Mouse (Mus musculus) lung, postnatal 4 days (tissue): ENCODE data around the gene Pdlim3.
"Not testable (repeated sequence)": the region's sequence is repeated elsewhere in the genome, so short reads cannot be mapped to it uniquely, and the experiment has no call there.

Experiments
- DNase-seq, 2 experiments: peaks; one replicate each; pipeline ENCODE4 v3.0.0; 2021

Pdlim3 gene

GRCm38 (mm10) chr8:45885202-45885685 lies at the start of gene Pdlim3:
Gene Pdlim3, plus strand, starts transcription at chr8:45885461.
- peak; percentile 67 to 73 for DNase-seq

- no peak for DNase-seq
Measured at GRCm38 (mm10) chr8:45843306-45843705, 42.0 kb upstream of the Pdlim3 start.

- peak; percentile 56 to 79 for DNase-seq
Measured at GRCm38 (mm10) chr8:45844097-45844885, 41.0 kb upstream of the Pdlim3 start.

- peak in 1 of 2 experiments; percentile 27 for DNase-seq
Measured at GRCm38 (mm10) chr8:45844911-45845481, 40.3 kb upstream of the Pdlim3 start.

- no peak for DNase-seq
Measured at GRCm38 (mm10) chr8:45845906-45846305, 39.4 kb upstream of the Pdlim3 start.

- no peak for DNase-seq
Measured at GRCm38 (mm10) chr8:45855118-45855517, 30.1 kb upstream of the Pdlim3 start.

- DNase-seq: peak in 1 of 2 experiments; percentile 29
Measured at GRCm38 (mm10) chr8:45857734-45858133, 27.5 kb upstream of the Pdlim3 start.

- peak in 1 of 2 experiments; percentile 36 for DNase-seq
Measured at GRCm38 (mm10) chr8:45858391-45858790, 26.9 kb upstream of the Pdlim3 start.

GRCm38 (mm10) chr8:45871587-45871986 lies 13.7 kb upstream of the Pdlim3 start:
- DNase-seq: not testable (repeated sequence)

GRCm38 (mm10) chr8:45872077-45872476 lies 13.2 kb upstream of the Pdlim3 start:
- peak in 1 of 2 experiments; percentile 41 for DNase-seq

GRCm38 (mm10) chr8:45874945-45875626 lies 10.2 kb upstream of the Pdlim3 start:
- peak; percentile 91 to 95 for DNase-seq

- DNase-seq: no peak
Measured at GRCm38 (mm10) chr8:45876397-45876796, 8.9 kb upstream of the Pdlim3 start.

GRCm38 (mm10) chr8:45877680-45878079 lies 7.6 kb upstream of the Pdlim3 start:
- no peak for DNase-seq

- no peak for DNase-seq
Measured at GRCm38 (mm10) chr8:45880457-45880856, 4.8 kb upstream of the Pdlim3 start.

GRCm38 (mm10) chr8:45881726-45882125 lies 3.5 kb upstream of the Pdlim3 start:
- no peak for DNase-seq

GRCm38 (mm10) chr8:45883793-45884192 lies 1.5 kb upstream of the Pdlim3 start:
- DNase-seq: no peak

- DNase-seq: peak in 1 of 2 experiments; percentile 34
Measured at GRCm38 (mm10) chr8:45884552-45884951, 709 bp upstream of the Pdlim3 start.

GRCm38 (mm10) chr8:45885775-45886174 lies 514 bp downstream of the Pdlim3 start:
- DNase-seq: peak; percentile 26 to 30

- DNase-seq: no peak
Measured at GRCm38 (mm10) chr8:45889737-45890136, 4.5 kb downstream of the Pdlim3 start.

- DNase-seq: no peak
Measured at GRCm38 (mm10) chr8:45896590-45896989, 11.3 kb downstream of the Pdlim3 start.

GRCm38 (mm10) chr8:45899783-45900182 lies 14.5 kb downstream of the Pdlim3 start:
- no peak for DNase-seq

- no peak for DNase-seq
Measured at GRCm38 (mm10) chr8:45901626-45902025, 16.4 kb downstream of the Pdlim3 start.

- peak; percentile 16 to 44 for DNase-seq
Measured at GRCm38 (mm10) chr8:45903659-45904058, 18.4 kb downstream of the Pdlim3 start.
